Mouse (Mus musculus): ENCODE data around the gene Igf2bp2. TPM values are rescaled to one million over a fixed set of nuclear protein-coding genes. Genes with fewer than 3 reads are reported as not detected.

The Igf2bp2 gene
- polyA plus RNA-seq, 1 experiment: not detected

- Histone ChIP-seq H3K4me1 (ENCODE audit: control insufficient read depth, insufficient read depth, low read length) (no peaks in the 10 kb centered on the region), H3K4me3 (ENCODE audit: insufficient read depth, low read depth, low read length) (no peak overlapping the region), H3K27ac (ENCODE audit: insufficient read depth, low read depth, low read length) (no peak overlapping the region)
- TF ChIP-seq CTCF (IDR thresholded peaks at IDR 0.05; ENCODE audit: insufficient read depth, low read depth, low read length) (no peak), POLR2A (IDR thresholded peaks at IDR 0.05; ENCODE audit: insufficient read depth, low read depth, low read length) (no peak)
- WGBS: 47% methylated on average over 10 of the region's 10 CpGs
Observed at GRCm38 (mm10) chr16:22046739-22047366, 116.2 kb downstream of the Igf2bp2 start.

DNA sequence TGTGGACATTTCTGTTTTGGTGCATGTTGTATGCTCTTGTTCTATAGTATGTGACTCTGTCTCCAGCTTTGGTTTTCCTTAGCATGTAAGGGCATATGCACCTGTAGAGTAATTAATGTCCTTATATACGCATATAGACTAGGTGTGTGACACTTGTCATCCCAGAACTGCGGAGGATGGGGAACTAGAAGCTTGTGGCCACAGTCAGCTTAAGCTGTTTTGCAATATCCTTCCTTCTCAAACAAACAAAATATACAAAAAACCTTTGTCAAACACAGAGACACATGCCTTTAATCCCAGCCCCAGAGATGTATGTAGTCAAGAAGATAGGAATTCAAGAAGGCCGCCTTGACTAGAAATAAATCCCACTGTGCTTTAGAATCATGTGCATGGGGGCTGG lies 117.2 kb downstream of the Igf2bp2 start:
- Histone ChIP-seq H3K4me3 (ENCODE audit: insufficient read depth, low read depth, low read length) (no peak overlapping the region), H3K4me1 (ENCODE audit: control insufficient read depth, insufficient read depth, low read length) (no peaks in the 10 kb centered on the region)

DNA sequence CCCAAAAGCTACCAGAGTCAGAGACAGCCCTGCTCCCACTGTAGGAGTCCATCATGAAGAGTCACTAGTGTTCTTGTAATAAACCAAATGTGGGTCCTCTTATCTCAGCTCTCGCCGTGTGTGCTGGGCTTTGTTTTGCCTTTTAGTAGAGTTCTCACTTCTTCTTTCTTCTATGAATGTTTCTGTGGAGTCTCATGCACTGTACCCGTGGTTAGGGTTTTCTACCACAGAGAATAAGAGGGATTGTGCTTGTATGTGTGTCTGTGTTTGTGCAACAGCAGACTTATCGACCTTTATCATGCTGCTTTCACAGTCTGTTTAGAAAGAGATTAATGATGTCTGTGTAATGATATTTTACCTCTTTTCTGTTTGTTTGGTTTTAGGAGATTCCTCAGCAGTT lies 119.3 kb downstream of the Igf2bp2 start:
- 88% methylated on average over 4 of the region's 4 CpGs for WGBS
- no peak overlapping the region for H3K4me3 ChIP-seq (ENCODE audit: insufficient read depth, low read depth, low read length)
- no peak for TF ChIP-seq POLR2A (IDR thresholded peaks at IDR 0.05; ENCODE audit: insufficient read depth, low read depth, low read length)
- no peak for TF ChIP-seq CTCF (IDR thresholded peaks at IDR 0.05; ENCODE audit: insufficient read depth, low read depth, low read length)
- no peaks in the 10 kb centered on the region for H3K4me1 ChIP-seq (ENCODE audit: control insufficient read depth, insufficient read depth, low read length)
- H3K27ac ChIP-seq (ENCODE audit: insufficient read depth, low read depth, low read length): no peak overlapping the region

More for the DNA sequence above, 117.2 kb downstream of the Igf2bp2 start:
- WGBS: 94% methylated on average over 3 of the region's 3 CpGs
- TF ChIP-seq CTCF (IDR thresholded peaks at IDR 0.05; ENCODE audit: insufficient read depth, low read depth, low read length): no peak
- no peak for TF ChIP-seq POLR2A (IDR thresholded peaks at IDR 0.05; ENCODE audit: insufficient read depth, low read depth, low read length)
- H3K27ac ChIP-seq (ENCODE audit: insufficient read depth, low read depth, low read length): no peak overlapping the region

DNA sequence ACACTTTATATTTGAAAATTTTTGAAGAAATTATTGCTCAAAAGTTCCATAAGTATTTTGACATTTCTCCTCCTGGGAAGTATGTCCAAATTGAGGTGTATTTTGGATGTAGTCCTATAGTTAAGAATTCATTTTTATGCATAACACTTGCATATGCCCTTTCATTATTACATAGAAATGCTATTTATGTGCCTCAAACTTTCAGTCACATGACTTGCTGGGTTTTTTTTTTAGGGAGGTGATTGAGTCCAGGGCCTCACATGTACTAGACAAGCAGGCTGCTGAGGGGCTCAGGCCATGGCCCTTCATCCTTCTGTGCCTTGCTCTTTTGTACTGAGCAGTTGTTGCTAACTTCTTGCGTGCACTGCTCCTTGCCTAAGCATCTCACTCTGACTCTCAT lies 123.1 kb downstream of the Igf2bp2 start:
- WGBS: 89% methylated on average over 1 of the region's 1 CpGs
- H3K4me1 ChIP-seq (ENCODE audit: control insufficient read depth, insufficient read depth, low read length): no peaks in the 10 kb centered on the region
- no peak overlapping the region for H3K4me3 ChIP-seq (ENCODE audit: insufficient read depth, low read depth, low read length)
- TF ChIP-seq POLR2A (IDR thresholded peaks at IDR 0.05; ENCODE audit: insufficient read depth, low read depth, low read length) (no peak), CTCF (IDR thresholded peaks at IDR 0.05; ENCODE audit: insufficient read depth, low read depth, low read length) (no peak)
- no peak overlapping the region for H3K27ac ChIP-seq (ENCODE audit: insufficient read depth, low read depth, low read length)

DNA sequence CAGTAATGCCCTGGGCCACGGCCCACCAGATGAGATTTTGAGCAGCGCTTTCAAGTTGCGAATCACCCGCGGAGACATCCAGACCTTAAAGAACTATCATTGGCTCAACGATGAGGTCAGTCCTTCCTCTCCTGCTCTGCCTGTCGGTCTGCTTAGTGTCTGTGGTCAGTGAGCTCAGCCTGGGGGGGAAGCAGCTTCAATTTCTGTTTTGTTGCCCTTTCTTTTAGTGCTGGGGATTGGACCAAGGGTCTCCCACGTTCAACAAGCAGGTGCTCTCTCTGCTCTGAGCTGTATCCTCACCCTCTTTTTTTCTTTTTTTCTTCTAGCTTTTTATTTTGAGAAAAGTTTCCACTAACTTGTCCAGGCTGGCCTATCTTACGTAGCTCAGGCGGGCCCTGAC lies 124.5 kb downstream of the Igf2bp2 start:
- Histone ChIP-seq H3K4me1 (ENCODE audit: control insufficient read depth, insufficient read depth, low read length) (no peaks in the 10 kb centered on the region), H3K27ac (ENCODE audit: insufficient read depth, low read depth, low read length) (no peak overlapping the region), H3K4me3 (ENCODE audit: insufficient read depth, low read depth, low read length) (no peak overlapping the region)
- TF ChIP-seq POLR2A (IDR thresholded peaks at IDR 0.05; ENCODE audit: insufficient read depth, low read depth, low read length): no peak
- no peak for TF ChIP-seq CTCF (IDR thresholded peaks at IDR 0.05; ENCODE audit: insufficient read depth, low read depth, low read length)
- WGBS: 84% methylated on average over 10 of the region's 10 CpGs

DNA sequence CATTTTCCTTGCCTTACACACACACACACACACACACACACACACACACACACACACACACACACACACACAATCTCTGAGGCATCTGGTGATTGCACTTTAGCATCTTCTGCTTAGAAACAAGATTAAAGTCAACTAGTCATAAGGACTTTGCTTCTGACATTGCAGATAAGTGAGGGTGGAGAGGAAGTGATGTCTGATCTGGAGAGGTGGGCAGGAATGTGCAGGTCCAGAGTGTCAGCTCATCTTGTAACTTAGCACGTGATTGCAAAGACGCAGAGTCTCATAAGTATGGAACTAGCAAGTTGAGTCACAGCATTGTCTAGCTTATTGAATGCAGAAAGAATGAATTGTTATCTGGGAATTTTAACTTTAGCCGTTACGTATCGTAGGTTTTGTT lies 135.6 kb downstream of the Igf2bp2 start:
- WGBS: 93% methylated on average over 5 of the region's 5 CpGs

GRCm38 (mm10) chr16:22022122-22022521 lies 141.0 kb downstream of the Igf2bp2 start:
- TF ChIP-seq CTCF (IDR thresholded peaks at IDR 0.05; ENCODE audit: insufficient read depth, low read depth, low read length) (no peak), POLR2A (IDR thresholded peaks at IDR 0.05; ENCODE audit: insufficient read depth, low read depth, low read length) (no peak)
- Histone ChIP-seq H3K4me1 (ENCODE audit: control insufficient read depth, insufficient read depth, low read length) (no peaks in the 10 kb centered on the region), H3K4me3 (ENCODE audit: insufficient read depth, low read depth, low read length) (no peak overlapping the region), H3K27ac (ENCODE audit: insufficient read depth, low read depth, low read length) (no peak overlapping the region)
- WGBS: 99% methylated on average over 2 of the region's 2 CpGs

More for the DNA sequence above, 135.6 kb downstream of the Igf2bp2 start:
- H3K4me3 ChIP-seq (ENCODE audit: insufficient read depth, low read depth, low read length): no peak overlapping the region
- H3K27ac ChIP-seq (ENCODE audit: insufficient read depth, low read depth, low read length): no peak overlapping the region
- no peak for TF ChIP-seq POLR2A (IDR thresholded peaks at IDR 0.05; ENCODE audit: insufficient read depth, low read depth, low read length)
- no peak for TF ChIP-seq CTCF (IDR thresholded peaks at IDR 0.05; ENCODE audit: insufficient read depth, low read depth, low read length)
- no peaks in the 10 kb centered on the region for H3K4me1 ChIP-seq (ENCODE audit: control insufficient read depth, insufficient read depth, low read length)

DNA sequence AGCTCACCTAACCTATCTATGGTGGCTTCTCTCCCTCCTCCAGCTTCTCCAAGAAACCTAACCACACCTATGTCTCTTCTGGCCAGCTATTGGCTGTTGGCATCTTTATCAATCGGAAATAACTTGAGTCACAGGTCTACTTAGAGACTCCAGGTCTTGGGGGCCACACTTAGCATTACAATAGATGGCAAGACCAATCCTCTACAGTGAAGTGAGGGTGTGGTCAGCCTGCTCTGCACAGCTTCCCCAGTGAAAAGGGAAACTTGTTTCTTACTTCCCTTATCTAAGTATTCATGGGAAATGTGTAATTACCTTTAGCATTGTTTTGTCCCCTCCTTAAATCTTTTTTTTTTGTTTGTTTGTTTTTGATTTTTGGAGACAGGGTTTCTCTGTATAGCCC lies 147.5 kb downstream of the Igf2bp2 start:
- TF ChIP-seq POLR2A (IDR thresholded peaks at IDR 0.05; ENCODE audit: insufficient read depth, low read depth, low read length) (no peak), CTCF (IDR thresholded peaks at IDR 0.05; ENCODE audit: insufficient read depth, low read depth, low read length) (no peak)
- 87% methylated on average over 1 of the region's 1 CpGs for WGBS

GRCm38 (mm10) chr16:22009596-22009995 lies 153.5 kb downstream of the Igf2bp2 start:
- under 1% methylated on average over 51 of the region's 51 CpGs for WGBS
- 0 out of 2 replicates have a peak, but pooled peaks have one; percentile 6 for TF ChIP-seq POLR2A (IDR thresholded peaks at IDR 0.05; ENCODE audit: insufficient read depth, low read depth, low read length)
- TF ChIP-seq CTCF (IDR thresholded peaks at IDR 0.05; ENCODE audit: insufficient read depth, low read depth, low read length): no peak
- H3K27ac ChIP-seq (ENCODE audit: insufficient read depth, low read depth, low read length): no peak overlapping the region
- H3K4me3 ChIP-seq (ENCODE audit: insufficient read depth, low read depth, low read length): peak overlapping the region; percentile 76
- peaks cover 5% of the 10 kb centered on the region; the same call in 1 of the 2 replicates for H3K4me1 ChIP-seq (ENCODE audit: control insufficient read depth, insufficient read depth, low read length)

More for the DNA sequence above, 147.5 kb downstream of the Igf2bp2 start:
- H3K4me3 ChIP-seq (ENCODE audit: insufficient read depth, low read depth, low read length): no peak overlapping the region
- H3K27ac ChIP-seq (ENCODE audit: insufficient read depth, low read depth, low read length): no peak overlapping the region
- H3K4me1 ChIP-seq (ENCODE audit: control insufficient read depth, insufficient read depth, low read length): peaks cover 3% of the 10 kb centered on the region; the same call in 1 of the 2 replicates

All from olfactory bulb, adult 2 months (tissue).